Mouse (Mus musculus) spleen, postnatal 10 days (tissue): Measurements from ENCODE around the gene Odf3l2.

Experiments
- DNase-seq, 2 experiments: peaks; one replicate each; pipeline ENCODE4 v3.0.0; 2021 to 2022; ENCODE audit warnings: low spot score in 2 of 2

Odf3l2 gene

DNA sequence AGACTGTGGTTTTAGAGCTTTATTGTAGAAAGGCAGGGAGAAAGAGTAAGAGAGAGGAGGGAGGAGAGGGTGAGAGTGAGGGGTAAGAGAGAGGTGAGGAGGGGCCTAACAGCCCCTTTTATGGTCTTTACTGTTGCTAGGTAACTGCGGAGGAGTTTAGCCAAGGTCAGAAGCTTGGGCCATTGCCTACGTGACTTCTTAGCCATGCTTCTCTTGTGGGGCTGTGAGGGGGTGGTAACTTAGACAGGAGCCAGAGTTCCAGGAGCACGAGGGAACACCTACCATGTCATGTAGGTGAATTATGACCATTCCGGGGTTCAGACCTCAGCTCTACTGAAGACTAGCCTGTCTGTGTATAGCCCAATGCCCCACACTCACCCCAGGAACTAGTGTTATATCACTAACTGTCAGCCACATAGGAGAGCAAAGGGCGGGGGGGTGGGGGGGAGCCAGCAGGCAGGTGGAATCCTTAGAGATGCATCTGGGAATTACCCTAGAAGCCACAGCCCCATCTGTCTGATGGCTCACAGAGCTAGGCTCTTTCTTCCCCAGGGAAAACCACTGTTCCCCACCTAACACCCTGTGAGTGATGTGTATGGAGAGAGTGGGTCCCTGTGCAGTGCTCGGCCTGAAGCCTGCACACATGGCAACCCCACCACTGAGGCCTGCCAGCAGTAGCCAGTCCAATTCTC lies 26.0 kb upstream of the Odf3l2 start:
- no peak for DNase-seq

DNA sequence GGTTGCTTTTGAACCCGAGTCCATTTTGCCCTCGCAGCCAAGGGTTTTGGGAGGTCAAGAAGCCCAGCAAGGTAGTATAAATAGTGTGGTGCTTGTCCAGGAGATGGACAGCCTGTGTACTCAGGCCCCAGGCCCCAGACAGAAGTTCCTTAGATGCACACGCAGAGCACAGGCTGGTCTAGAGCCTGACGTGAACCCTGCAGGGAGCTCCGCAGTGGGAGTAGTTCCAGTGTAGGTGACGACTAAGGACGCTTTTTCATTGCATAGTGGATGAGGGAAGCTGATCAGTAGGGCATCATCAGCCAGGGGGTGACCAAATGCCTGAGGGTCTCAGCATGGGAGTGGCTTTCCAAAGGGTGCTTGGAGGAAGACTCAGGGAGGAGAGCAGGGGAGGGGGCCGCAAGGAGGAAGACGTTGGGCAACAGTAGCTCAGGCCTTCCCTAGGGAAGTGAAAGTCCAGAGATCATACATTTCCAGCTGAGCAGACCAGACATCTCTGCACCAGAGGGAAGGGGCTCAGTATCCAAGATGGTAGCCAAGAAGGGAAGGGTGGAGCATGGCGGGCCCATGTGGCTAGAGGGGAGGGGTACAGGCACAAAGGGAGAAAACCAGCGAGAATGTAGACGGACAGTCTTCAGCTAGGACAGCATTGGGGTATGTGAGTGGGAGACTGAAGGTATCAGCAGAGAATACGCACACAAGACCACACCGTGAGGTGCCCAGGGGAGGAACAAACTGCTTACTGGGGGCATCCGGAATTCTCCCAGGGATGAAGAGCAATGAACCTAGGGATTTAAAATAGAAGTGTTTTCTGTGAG lies 24.7 kb upstream of the Odf3l2 start:
- no peak for DNase-seq

DNA sequence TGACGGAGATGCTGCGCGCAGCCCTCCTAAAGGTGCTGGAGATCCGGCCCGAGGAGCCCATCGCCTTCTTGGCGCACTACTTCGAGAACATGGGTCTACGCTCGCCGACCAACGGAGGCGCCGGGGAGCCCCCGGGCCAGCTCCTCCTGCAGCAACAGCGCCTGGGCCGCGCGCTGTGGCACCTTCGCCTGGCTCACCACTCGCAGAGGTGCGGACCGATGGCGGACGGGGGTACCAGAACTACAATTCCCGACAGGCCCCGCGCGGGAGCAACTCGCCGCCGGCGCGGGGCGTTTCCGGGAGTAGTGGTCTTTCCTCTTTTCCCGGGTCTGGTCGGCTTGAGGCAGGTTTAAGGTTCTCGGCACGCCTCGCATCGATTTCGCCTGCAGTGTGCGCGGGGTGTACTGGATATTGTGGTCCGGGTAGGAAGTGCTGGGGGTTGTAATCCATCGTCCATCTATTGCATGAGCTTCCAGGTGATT lies 24.1 kb upstream of the Odf3l2 start:
- DNase-seq, result peak; percentile 79 to 83

DNA sequence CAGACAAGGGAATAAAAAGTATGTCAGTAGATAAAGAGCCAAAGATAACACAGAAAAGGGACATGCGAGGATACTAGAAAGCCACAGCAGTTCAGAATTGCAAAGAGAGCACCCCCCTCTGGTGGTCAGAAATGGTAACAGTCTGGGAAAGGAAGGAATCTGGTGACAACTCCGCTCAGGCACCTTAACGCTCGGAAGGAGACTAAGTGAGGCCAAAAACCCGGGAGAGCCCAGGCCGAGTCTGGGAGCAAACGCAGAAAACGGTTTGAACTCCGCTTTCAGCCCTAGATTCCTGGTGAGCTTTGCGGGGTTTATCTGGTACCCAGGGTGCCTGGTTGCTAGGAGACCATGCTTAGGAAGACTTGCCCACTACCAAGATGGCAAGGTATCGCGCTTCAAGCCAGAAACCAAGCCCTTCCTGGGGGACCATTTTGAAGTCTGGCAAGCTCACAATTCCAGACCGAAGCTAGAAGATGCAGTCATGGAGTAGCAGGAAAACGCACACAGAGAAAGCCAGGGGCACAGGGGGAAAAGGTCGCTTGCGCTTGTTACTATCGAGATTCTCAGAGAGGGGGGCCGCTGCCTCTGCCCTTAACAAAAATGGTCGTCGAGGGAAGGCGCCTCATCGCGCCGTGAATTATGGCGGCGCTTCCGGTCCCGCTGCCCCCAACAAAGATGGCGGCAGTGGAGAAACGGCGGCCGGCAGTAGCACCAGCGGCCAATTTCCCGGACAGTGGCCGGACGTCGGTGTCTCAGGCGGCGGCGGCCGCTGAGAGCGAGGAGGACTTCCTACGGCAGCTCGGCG lies 23.4 kb upstream of the Odf3l2 start, which contains the start of gene Tpgs1:
TSS of gene Tpgs1 (plus strand) at position 599 of the 805 bp plus-strand sequence.
- DNase-seq, result peak; percentile 87 to 89

DNA sequence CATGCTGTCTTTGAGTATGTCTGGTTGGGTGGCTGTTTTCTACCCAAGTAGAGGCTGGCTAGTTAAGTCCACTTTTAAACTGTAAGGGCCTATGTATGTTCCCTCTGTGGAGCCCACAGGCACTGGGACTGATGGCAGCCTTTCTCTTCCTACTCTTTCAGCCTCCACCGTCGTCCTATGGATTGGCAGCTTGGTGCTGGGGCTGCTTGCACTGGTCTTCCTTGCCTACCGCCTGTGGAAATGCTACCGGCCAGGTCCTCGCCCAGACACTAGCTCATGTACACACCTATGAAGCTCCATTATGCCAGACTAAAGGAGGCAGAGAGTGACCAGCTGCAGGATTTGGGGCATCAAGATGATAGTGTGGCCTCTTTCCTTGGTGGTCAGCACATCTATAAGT lies 22.5 kb upstream of the Odf3l2 start:
- no peak for DNase-seq

DNA sequence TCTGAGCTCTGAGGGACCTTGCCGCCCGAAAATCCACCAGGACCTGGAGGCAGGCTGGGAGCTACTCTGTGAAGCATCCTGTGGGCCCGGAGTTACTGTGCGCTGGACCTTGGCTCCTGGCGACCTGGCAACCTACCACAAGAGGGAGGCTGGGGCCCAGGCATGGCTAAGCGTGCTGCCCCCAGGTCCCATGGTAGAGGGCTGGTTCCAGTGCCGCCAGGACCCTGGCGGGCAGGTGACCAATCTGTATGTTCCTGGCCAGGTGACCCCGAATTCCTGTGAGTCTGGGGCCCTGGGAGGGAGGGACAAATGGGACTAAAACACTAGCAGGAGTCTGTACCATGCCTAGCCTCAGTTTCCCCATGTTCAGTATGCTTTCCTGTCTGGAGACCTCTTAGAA lies 21.0 kb upstream of the Odf3l2 start:
- no peak for DNase-seq

DNA sequence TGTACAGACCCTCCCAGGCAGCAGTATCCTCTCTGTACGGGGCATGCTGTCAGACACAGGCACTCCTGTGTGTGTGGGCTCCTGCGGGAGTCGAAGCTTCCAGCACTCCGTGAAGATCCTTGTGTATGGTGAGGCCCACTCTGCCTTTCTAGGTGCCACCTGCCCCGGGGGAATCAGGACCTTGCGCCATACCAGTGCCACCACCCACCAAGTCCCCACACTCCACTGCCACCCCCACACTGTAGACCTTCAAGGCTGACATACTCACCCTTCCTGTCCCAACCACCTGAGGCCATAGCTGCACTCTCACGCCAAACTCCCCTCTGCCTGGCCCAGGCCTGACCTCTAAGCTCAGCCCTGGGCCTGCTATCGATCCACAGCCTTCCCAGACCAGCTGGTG lies 19.5 kb upstream of the Odf3l2 start:
- no peak for DNase-seq

DNA sequence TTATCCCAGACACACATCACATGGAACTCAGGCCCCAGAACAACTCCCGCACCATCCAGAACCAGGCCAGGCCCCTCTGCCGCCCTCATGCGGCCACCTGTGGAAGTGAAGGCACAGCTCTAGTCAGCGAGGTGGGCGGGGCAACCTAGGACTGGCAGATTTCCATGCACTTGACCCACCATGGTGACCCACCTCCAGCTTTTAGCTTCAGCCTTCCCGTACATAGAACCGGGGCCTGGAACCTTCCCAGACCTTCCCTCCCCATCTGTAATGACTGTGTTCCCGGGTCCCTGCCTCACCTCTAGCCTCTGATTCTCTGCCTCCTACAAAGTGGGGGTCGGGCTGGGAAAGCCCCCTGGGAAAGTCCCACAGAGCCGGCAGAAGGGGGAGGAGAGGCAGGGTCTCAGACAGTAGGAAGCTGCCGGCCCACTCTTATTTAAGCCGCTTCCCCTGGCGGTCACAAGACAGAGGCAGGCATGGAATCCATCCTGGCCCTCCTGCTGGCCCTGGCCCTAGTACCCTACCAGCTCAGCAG lies 18.7 kb upstream of the Odf3l2 start, which contains the start of gene Madcam1:
TSS of gene Madcam1 (plus strand) at position 429 of the 535 bp plus-strand sequence.
- peak; percentile 72 to 86 for DNase-seq

DNA sequence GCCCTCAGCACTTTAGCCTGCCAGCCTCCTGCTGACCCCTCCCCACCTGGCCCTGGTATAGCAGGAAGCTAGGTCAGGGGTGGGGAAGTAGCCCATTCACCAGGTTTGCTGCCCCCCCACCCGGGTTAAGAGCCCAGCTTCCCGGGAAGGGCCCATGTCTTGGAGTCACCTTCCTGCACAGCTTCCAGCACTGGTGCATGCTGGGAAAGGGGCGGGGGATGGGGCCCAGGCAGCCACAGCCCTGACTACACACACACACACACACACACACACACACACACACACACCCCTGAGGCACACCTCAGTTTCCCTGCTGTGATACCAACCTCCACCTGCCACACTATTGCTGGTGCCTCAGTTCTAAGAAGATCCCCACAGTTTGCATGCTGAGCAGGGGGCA lies 16.3 kb upstream of the Odf3l2 start:
- no peak for DNase-seq

DNA sequence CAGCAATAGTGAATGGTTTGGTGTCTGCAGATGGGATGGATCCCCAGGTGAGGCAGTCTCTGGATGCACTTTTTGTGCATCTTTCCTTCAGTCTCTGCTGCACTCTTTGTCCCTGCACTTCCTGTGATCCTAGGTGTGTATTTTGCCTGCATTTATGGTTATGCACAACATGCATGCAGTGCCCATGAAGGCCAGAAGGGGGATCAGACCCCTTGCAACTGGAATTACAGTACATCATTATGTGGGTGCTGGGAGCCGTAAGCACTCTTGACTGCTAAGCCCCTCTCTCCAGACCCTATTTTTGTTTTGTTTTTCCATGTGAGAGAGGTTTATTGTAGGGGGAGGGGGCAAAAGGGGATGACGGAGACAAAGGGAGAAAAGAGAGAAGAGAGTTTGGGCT lies 14.8 kb upstream of the Odf3l2 start:
- peak in 1 of 2 experiments; percentile 50 for DNase-seq

DNA sequence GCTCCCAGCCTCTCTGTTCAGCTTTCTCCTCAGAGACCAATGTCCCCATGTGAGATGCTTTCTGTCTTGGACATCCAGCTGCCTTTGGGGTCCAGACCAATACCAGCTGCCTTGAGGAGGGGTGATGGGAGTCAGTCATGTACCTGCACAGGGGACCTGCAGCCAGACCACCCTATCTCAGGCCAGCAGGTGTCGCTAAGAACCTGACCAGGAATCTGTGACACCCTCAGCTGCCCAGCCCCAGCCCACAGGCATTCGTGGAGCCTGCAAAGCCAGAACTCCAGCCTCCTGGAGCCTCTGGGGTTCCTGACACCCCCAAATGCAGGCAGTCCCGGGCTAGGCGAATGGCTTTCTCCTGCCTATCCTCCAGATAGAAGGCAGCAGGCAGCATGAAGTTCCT lies 13.3 kb upstream of the Odf3l2 start:
- peak; percentile 18 to 56 for DNase-seq

DNA sequence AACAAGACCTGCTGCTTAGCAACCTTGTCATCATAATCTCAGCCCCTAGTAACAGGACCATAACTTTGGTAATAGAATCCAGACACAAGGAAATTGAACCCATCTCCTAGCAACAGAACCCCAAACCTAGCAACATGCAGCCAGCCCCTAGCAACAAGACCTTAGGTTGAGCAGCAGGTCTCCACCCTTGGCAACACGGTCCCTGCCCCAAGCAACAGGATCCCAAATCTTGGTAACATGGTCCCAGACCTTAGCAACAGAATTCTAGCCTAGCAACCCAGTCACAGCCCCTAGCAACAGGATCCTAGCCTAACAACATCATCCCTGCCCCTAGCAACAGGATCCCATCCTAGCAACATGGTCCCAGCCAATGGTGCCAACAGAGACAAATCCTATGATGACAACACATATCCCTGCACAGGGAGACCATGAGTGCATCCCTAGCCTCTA lies 9.4 kb upstream of the Odf3l2 start:
- no peak for DNase-seq

DNA sequence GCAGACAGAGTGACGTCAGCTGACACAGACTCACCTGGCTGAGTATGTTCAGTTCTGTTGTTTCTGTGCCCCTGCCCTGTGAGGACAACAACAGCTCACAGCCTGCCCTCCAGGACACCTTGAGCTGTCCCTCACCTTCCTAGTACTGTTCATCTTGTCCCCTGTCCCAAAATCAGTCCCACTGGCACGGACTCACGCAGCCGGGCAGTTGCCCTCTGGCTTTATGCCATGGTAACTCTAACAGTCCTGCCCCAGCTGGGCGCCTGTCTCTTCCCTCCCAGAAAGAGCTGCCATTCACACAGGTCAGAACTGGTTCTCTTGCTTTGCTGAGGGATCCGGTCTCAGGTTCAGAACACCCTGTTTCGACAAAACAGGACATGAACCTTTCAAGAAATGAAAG lies 7.3 kb upstream of the Odf3l2 start:
- DNase-seq, result no peak

DNA sequence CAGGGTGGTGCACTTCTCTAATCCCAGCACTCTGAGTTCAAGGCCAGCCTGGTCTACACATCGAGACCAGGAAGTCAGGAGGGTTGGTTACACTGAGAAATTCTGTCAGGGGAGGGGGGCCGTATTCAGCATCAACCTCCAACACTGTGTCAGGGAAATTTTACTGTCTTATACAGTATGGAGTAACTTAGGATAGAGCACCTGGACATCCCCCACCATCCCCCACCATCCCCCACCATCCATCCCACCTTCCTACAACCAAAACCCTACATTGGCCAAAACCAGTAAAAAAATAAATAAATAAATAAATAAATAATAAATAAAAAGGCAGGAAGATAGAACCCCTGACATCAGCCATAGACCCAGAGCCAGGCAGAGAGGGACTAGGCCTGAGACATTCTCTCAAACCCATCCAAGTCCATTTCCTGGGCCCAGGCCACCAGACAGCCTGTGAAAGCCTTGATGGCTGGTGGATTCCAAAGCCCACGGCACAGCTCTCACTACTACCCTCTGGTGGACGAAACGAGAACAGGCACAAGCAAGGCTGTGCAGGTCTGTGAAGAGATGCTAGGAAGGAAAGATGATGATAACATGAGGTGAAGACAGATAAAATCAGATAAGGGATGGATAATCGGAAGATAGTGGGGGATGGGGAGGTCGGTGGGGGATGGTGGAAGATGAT lies 3.7 kb upstream of the Odf3l2 start:
- DNase-seq, result peak; percentile 42 to 74

DNA sequence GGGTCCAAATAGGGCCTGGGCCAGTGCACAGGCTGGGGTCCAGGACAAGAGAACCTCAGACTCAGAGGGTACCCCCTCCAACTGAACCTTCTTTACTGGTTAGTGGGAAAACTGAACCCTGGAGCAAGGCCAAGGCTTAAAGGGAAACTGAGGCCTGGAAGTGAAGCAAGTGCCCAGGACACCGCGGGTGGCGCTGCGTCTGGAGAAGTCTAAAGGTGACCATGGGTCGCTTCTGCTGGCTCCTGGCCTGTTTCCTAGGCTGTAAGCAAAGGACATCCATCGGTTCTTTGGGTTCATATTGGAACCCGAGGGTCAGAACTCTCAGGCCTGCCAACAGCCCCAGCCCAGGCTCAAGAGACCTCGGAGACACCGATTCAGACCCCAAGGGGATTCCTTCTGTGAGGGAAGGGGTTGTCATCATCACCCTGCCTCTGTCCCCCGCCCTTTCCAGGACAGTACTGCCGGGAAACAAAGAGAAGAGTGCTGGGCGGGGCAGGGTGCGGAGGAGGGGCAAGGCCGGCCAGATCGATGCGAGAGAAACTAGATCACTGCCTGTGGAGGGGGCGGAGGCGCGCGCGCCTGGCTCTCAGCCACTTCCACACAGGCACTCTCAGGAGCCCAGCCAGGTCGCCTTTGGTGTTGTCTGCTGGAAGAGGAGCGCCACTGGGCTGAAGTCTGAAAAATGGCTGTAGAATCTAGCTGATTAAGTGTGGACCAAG lies 6.9 kb downstream of the Odf3l2 start:
- DNase-seq, result no peak

DNA sequence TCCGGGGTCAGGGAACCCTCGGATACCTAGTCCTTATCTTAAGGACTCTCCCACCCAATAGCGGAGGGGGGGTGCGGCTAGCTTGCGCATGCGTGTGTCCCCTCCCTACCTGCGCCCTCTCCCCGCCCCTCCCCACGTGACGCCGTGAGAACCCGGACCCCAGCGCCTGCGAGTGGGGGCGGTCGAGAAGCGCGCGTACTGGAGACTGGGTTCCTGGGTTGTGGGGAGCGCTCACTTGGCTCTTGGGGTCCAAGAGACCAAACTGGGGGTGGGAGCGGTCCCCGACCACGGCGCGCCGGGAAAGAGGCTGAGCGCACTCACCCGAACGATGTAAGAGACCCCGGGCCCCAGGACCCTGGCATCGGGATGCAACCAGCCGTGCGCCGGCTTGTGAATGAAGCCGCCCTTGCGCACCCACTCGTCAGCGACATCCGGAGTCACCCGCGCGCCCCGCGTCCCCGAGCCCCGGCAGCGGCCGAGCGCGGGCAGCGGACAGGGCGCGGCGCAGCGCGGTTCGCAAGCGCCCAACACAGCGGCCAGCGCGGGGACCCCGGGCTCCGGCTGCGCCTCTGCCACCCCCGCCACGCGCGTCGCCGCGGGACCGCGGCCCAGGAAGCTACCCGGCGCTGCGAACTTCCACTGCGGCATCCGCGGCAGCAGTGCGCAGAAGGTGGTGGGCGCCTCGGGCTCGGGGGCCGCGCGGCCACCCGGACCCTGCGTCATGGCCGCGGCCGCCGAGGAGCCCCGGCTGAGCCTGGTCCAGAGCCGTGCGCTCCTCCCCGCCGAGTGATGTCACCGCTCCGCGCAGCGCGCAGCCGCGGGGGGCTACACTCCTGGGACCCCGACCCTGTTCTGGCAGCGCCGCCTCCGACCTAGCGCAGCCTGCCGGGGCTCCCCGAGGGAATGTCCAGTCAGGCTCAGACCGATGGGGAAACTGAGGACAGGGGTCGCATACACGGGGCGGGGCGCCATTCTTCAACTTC lies 8.1 kb downstream of the Odf3l2 start, which contains the start of gene Shc2:
TSS of gene Shc2 (minus strand) at position 791 of the 983 bp plus-strand sequence.
- no peak for DNase-seq

DNA sequence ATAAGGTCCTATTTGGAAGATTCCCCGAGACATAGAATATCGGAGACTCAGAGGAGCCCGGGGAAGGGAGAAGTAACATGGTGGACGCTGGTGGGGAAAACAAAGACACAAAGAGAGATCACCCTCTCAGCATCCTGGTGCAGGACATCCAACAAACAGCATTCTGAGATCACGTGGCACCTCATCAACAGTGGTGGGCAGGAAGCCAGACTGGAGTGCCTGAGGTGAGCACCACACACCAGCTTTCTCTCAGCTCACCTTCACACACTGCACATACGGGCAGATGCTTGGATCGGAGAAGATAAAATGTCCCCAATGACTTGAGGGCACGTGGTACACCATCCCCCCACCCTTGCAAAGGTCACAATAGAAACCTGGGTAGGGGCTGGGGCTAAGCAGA lies 9.3 kb downstream of the Odf3l2 start:
- DNase-seq, result no peak

DNA sequence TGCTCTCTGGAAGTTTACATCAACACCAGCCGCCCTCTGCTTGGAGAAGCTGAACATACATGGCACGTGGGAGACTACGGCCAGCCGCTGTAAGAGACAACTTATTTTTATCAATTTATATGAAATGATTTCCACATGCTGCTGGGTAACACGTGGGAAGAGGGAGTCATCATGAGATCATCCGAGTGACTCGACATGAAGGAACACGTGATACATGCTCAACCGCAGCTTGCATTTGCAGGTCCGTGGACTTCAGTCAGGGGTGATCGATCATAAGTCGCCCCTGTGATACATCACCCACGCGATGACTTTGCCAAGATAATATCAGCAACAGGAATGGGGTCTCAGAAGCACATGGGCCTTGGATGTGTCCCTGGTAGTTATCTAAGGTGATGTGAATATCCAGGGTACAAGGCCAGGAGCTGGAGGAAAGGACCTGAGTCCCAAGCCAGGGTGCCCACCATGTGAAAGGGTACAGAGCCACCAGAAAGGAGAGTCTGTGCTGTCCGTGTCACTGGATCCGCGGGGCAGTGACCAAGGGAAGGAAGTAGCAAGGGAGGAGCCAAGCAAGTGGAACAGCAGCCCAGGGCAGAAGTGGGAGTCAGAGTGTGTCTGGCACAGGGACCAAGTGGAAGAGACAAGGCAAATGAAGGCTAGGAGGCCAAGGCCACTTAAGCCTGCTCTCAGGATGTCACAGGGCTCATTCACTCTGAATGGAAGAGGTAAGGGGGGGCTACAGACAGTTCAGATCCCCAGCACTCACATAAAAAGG lies 12.3 kb downstream of the Odf3l2 start:
- no peak for DNase-seq
